Mouse (Mus musculus) megakaryocyte progenitor cell, adult 5-6 weeks (primary cell): ENCODE measurements around the gene Klk9. TPM values are rescaled to one million over a fixed set of nuclear protein-coding genes. Genes with fewer than 3 reads are reported as not detected.

Source experiments
- ATAC-seq: replicated peaks from 2 replicates; pipeline ENCODE4 v1.8.0; 2016; ENCODE audit warnings: mild to moderate bottlenecking, moderate TSS enrichment, inconsistent platforms; ENCODE audit not compliant: poor library complexity
- total RNA-seq, 2 experiments: library from RNA; stranded (forward) in 1 of 2; stranded (reverse) in 1 of 2; fragments of 157-497, 149-512 nt in 1 of 2; fragments of 200-1000 nt in 1 of 2; gene quantifications; 2 replicates each; pipeline versions ENCODE4 v1.2.3 to v1.2.4; 2015 to 2017

Gene Klk9
- not detected in 2 replicates for total RNA-seq (2015)
- total RNA-seq (2017), result not detected in 2 replicates

GRCm38 (mm10) chr7:43791591-43791990 lies at the start of gene Klk9:
TSS of gene Klk9 (plus strand) at chr7:43791891.
- ATAC-seq, result no peak

GRCm38 (mm10) chr7:43747788-43748187 lies 43.9 kb upstream of the Klk9 start:
- ATAC-seq, result peak; percentile 98

GRCm38 (mm10) chr7:43752806-43753205 lies 38.9 kb upstream of the Klk9 start:
- ATAC-seq, result no peak

- ATAC-seq, result no peak
Observed at GRCm38 (mm10) chr7:43766484-43766883, 25.2 kb upstream of the Klk9 start.

- ATAC-seq, result no peak
Observed at GRCm38 (mm10) chr7:43768597-43768996, 23.1 kb upstream of the Klk9 start, which contains the start of gene Klk12. TSS of gene Klk12 (plus strand) at chr7:43768897.

GRCm38 (mm10) chr7:43769636-43770035 lies 22.1 kb upstream of the Klk9 start:
- ATAC-seq, result no peak

GRCm38 (mm10) chr7:43770701-43771100 lies 21.0 kb upstream of the Klk9 start:
- ATAC-seq, result no peak

- ATAC-seq, result no peak
Observed at GRCm38 (mm10) chr7:43771916-43772315, 19.8 kb upstream of the Klk9 start.

GRCm38 (mm10) chr7:43772901-43773300 lies 18.8 kb upstream of the Klk9 start:
- no peak for ATAC-seq

GRCm38 (mm10) chr7:43774364-43774763 lies 17.3 kb upstream of the Klk9 start, which contains the start of gene Klk11:
TSS of gene Klk11 (plus strand) at chr7:43774604.
- ATAC-seq, result no peak

GRCm38 (mm10) chr7:43774802-43775201 lies 16.9 kb upstream of the Klk9 start:
- no peak for ATAC-seq

- ATAC-seq, result no peak
Observed at GRCm38 (mm10) chr7:43775311-43776057, 16.2 kb upstream of the Klk9 start.

- ATAC-seq, result no peak
Observed at GRCm38 (mm10) chr7:43776506-43776905, 15.2 kb upstream of the Klk9 start.

GRCm38 (mm10) chr7:43777423-43777822 lies 14.3 kb upstream of the Klk9 start:
- ATAC-seq, result no peak

- ATAC-seq, result no peak
Observed at GRCm38 (mm10) chr7:43778176-43778970, 13.3 kb upstream of the Klk9 start.

- no peak for ATAC-seq
Observed at GRCm38 (mm10) chr7:43780241-43780640, 11.4 kb upstream of the Klk9 start.

- ATAC-seq, result no peak
Observed at GRCm38 (mm10) chr7:43780746-43781145, 10.9 kb upstream of the Klk9 start, which contains the start of gene Klk10. TSS of gene Klk10 (plus strand) at chr7:43781035.

GRCm38 (mm10) chr7:43781541-43781940 lies 10.2 kb upstream of the Klk9 start:
- ATAC-seq, result no peak

GRCm38 (mm10) chr7:43782275-43783265 lies 9.1 kb upstream of the Klk9 start:
- peak; percentile 94 for ATAC-seq

GRCm38 (mm10) chr7:43785286-43785685 lies 6.4 kb upstream of the Klk9 start:
- peak; percentile 35; the same call in 1 of the 2 replicates for ATAC-seq

GRCm38 (mm10) chr7:43788096-43788495 lies 3.6 kb upstream of the Klk9 start:
- no peak for ATAC-seq
